Mouse (Mus musculus) splenic B cell, adult 2 months (primary cell): ENCODE results near the gene Heg1.

Experiments
- DNase-seq: peaks from one replicate; pipeline ENCODE4 v3.0.0-alpha.2; 2011; ENCODE audit warnings: low read depth, low spot score
- H3K27me3 ChIP-seq: 2 replicates; pipeline ENCODE4 v1.6.1; 2012; ENCODE audit warnings: mild to moderate bottlenecking, low read length, moderate library complexity, mixed read lengths; ENCODE audit not compliant: control insufficient read depth, poor library complexity, insufficient read depth, severe bottlenecking
- H3K36me3 ChIP-seq: 2 replicates; pipeline ENCODE4 v1.6.1; 2012; ENCODE audit warnings: mild to moderate bottlenecking, low read length, moderate library complexity, mixed read lengths; ENCODE audit not compliant: control insufficient read depth, poor library complexity, insufficient read depth, severe bottlenecking

Gene Heg1

DNA sequence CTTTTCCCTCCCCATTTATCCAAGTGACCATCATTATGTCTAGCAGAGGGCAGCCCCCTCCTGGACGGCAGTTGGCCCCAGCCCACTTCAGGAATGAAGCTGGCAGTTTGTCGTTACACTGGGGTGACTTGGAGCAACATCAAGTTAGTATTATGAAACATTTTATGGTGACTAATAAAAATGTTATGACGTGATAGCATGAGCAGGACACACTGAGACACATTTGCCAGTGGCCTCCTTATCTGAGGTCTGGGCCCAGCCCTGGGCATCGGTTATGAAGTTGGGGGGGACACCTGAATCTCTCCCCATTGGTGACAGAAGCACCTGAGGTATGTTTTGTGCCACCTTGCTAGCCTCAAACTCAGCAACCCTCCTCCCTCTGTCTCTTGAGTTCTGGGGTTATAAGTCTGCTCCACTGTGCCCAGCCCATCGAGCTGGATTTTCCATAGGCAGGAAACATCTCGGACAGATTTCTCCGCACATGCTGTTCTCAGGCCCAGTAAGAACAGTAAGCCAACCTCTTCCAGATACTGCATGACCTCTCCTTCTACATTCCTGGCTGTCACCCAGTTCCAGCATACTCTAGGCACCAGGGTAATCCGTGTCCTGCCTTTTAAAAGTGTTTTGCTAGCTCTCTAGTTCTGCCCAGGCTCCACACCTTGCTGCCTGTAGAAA is 68.9 kb downstream of the Heg1 start:
- no peaks in the 10 kb centered on the region; the same call in 1 of the 2 replicates for H3K36me3 ChIP-seq
- no peaks in the 10 kb centered on the region for H3K27me3 ChIP-seq
- DNase-seq = no peak

DNA sequence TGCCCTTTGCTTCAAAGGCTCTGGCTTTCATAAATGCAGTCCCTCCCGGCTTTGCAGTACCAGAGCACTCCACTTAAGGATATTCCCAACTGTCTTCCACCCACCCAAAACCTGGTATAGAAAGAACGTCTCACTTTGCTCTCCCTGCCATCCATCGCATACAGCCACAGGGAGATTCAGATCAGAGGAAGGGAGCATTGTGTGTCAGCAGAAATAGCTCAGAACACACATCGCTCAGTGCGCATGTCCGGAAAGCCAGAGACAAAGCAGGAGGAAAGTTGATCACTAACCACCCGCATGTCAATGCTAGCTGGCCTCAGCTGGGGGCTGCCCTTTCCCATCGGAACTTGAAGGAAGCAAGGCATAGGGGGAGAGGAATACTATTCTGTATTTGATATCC is 71.1 kb downstream of the Heg1 start:
- no peaks in the 10 kb centered on the region; the same call in 1 of the 2 replicates for H3K36me3 ChIP-seq
- no peaks in the 10 kb centered on the region for H3K27me3 ChIP-seq
- no peak for DNase-seq

DNA sequence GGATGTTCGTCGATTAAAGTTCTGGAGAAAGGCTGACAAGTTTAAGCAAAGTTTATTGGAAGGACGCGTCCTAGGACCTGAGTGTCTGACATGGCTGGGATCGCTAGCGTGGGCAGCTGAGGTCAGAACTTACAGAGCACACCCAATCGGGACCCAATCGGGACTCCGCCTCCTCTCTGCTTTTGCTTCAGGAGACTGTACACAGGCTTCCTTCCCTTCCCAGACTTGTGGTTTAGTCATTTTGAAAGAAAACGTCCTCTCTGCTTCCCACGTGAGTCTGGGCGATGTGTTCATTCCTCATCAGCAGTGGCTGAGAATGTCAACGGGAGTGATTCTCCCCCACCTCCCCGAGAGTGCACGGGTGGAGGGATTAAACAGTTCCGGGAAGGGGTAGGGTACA is 71.8 kb downstream of the Heg1 start:
- no peaks in the 10 kb centered on the region; the same call in 1 of the 2 replicates for H3K36me3 ChIP-seq
- no peak for DNase-seq
- no peaks in the 10 kb centered on the region for H3K27me3 ChIP-seq

DNA sequence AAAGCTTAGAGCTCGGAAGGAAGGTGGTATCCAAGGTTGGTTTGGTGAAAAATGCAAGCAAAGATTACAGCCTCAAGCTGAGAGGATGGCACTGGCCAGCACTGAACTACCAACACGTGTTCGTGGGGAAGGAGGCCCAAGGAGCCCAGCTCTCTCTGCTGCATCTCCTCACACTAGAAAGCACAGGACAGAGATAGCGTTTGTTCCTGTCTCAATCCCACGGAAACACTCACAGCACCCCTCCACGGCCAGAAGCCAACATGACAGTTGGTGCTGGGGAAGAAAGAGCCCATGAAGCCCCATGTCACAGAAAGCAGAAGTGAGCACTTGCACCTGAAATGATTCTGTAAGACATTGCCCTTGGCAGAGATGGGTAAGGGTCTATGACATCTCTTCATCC is 72.2 kb downstream of the Heg1 start:
- no peaks in the 10 kb centered on the region for H3K27me3 ChIP-seq
- DNase-seq = peak; percentile 89
- no peaks in the 10 kb centered on the region; the same call in 1 of the 2 replicates for H3K36me3 ChIP-seq

DNA sequence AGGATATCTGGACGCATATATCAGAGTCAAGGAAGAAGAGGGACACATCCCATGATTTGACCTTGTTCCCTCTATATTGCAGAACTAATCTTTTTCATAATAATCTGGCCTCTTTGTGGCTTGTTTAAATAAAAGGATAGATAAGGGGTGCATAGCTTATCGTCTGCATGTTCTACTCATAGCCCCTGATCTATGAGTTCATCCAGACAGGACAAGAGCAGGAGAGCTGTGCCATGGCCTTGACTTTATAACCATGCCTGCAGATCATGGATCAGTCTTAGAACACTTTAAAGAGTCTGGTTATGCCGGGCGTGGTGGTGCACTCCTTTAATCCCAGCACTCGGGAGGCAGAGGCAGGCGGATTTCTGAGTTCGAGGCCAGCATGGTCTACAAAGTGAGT is 75.0 kb downstream of the Heg1 start:
- DNase-seq = no peak
- peaks cover 11% of the 10 kb centered on the region for H3K36me3 ChIP-seq
- H3K27me3 ChIP-seq = no peaks in the 10 kb centered on the region

DNA sequence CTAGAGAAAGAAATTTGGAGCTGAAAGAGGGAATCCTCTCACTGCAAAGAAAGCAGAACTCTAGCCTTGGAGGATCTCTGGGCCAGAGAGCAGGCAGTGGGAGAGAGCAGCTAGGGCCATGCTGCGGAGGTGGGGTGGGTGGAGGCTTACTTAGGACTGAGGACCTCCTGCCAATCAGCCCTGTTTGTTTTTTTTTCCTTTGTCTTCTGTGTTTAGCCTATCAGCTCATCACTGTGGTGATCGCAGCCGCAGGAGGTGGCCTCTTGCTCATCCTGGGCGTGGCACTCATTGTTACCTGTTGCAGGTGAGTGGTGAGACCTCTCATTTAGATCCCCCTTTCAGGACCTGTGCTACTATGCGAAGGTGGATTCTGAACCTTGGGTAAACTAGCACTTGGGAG is 76.4 kb downstream of the Heg1 start:
- no peak for DNase-seq
- H3K27me3 ChIP-seq = no peaks in the 10 kb centered on the region

DNA sequence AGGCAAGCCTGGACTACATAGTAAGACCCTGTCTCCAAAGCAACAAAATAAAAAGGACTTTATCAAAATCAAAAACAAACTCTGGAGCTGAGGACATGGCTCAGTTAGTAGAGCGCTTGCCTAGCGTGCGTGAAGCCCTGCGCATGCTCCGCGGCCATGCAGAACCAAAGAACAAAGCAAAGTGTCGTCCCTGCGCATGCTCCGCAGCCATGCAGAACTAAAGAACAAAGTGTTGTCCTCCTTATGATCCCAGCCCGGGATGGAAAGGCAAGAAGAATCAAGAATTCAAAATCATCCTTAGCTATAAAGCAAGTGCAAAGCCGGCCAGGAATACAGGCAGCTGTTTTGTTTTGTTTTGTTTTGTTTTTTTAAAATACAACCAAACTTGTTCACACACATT is 76.8 kb downstream of the Heg1 start:
- Histone ChIP-seq H3K27me3 (no peaks in the 10 kb centered on the region), H3K36me3 (peaks cover 16% of the 10 kb centered on the region)
- DNase-seq = no peak

More for the DNA sequence above, 76.4 kb downstream of the Heg1 start:
- H3K36me3 ChIP-seq = peaks cover 16% of the 10 kb centered on the region

DNA sequence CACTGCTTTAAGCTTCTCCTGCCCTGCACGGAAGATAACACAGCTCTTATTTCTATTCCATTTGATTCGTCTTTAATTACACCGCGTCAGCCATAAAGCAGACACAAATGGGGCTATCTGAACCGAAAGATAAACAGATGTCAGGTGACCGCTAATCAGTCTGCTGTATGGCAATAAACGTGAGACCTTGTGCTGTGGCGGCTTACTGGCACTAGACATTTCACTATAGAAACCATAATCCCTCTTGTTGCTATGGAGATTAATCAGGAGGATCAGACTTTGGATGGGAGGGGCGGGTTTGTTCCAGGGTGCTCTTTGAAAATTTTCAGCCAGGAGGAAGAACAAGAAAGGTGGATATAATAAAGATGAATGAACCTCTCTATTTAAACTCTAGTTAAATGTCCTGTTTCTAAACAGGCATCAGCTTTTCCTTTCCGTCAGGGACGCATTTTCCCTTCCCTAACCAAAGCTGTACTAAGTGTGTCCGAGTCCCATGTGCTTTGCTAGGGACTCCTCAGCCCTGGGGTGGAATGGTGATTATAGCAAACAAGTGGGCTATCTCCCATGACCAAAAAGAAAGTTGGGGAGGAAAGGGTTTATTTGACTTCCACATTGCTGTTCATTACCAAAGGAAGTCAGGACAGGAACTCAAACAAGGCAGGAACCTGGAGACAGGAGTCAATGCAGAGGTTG is 80.5 kb downstream of the Heg1 start:
- Histone ChIP-seq H3K27me3 (no peaks in the 10 kb centered on the region), H3K36me3 (peaks cover 25% of the 10 kb centered on the region)
- DNase-seq = no peak

DNA sequence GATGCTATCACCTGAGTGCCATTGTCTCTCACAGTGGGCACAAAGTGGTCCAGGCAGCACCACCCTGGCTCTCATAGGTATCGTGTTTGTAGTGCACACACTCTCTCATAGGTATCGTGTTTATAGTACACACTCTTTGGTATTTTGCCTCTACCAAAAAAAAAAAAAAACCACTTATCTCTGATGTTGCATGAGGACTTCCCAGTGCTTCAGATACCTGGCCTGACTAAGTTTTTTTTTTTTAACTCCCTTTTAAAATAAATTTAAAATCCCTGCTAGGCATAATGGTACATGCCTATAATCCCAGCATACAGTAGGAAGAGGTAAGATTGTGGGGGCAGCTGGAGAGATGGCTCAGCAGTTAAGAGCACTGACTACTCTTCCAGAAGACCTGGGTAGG is 81.3 kb downstream of the Heg1 start:
- Histone ChIP-seq H3K27me3 (no peaks in the 10 kb centered on the region), H3K36me3 (peaks cover 25% of the 10 kb centered on the region)
- DNase-seq = no peak

DNA sequence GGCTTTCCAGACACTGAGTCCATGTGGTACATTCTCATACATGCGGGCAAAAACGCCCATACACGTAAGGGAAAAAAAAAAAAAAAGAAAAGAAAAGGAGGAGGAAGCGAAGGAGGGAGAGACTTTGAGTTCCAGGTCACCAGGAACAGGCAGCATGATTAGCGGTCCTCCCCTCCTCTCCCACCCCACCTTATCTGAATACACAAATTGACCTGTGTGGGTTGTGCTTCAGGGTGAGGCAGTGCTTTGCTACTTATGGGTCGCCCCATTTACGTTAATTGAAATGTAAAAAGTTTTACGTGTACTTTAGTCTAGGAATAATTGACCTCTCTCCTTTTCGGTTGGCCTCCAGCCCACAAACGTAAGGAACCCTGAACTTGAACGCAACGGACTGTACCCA is 82.1 kb downstream of the Heg1 start:
- DNase-seq = no peak
- H3K27me3 ChIP-seq = no peaks in the 10 kb centered on the region
- peaks cover 25% of the 10 kb centered on the region for H3K36me3 ChIP-seq

DNA sequence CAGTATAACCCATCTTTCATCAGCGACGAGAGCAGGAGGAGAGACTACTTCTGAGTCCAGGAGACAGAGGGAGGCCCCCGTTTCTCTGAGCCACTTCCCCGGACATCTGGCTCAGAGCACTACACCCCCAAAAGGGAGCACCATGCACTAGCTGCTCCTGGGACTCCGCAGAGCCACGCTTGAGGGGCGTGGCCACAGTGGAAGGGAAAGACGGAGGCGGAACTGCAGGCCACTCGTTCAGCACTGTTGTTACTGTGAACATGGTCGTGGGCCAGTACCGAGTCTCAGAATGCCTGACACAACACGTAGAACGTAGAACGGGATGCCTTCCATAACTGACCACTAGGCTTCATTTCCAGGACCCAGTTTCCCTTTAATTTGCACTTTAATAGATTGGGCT is 82.6 kb downstream of the Heg1 start:
- H3K27me3 ChIP-seq = no peaks in the 10 kb centered on the region
- no peak for DNase-seq
- H3K36me3 ChIP-seq = peaks cover 25% of the 10 kb centered on the region

DNA sequence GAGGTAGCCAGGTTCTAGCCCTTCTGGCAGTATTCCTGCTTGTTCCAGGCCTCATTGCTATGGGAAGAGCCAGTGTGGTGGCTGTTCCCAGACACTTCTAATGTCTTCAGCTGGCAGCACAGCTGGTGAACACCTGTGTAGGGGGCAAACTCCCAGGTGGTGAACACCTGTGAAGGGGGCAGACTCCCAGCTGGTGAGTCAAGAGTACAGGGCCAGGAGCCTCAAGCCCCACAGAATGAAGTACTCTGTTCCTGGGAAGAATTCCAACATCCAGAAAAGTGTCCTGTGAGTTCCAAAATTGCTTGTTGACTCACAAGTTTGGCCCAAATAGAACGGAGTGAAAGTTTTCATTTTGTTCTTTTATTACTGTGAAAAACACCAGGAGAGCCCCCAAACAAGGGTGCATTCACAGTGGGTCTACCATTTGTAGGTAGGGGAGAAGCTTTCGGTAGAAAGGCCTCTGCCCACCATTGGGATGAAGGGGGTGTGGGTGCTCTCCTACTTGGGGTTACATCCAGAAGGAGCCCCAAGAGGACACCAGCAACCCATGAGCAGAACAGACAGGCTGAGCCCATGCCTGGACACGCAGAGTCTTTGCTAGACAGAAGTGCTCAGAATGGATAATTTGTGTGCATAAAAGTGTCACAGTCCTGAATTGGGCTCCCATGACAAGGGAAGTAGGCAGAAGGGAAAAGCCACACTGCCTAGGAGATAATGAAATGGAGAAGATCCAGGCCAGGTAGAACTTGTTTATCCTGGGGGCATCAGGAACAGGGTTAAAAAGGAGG is 84.5 kb downstream of the Heg1 start:
- DNase-seq = no peak
- no peaks in the 10 kb centered on the region for H3K27me3 ChIP-seq

DNA sequence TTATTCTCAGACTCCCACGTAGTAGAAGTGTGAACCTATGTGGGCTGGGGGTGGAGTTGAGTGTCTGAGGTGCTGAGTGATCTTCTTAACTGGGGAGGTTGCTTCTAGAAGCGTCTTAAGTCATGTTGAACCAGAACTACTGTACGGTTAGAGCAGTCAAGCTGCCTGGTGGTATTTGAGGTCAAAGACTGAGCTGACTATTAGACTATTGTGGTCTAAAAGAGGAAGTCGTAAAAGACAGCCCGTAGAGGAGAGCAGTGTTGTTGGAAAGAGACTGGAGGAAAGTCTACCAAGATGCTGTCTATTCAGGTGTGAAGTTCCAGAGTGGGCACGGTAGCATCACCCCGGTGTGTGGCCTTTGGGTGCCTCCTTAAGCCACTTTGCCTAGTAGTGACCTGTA is 85.7 kb downstream of the Heg1 start:
- peak; percentile 82 for DNase-seq
- Histone ChIP-seq H3K27me3 (no peaks in the 10 kb centered on the region), H3K36me3 (peaks cover 10% of the 10 kb centered on the region)

More for the DNA sequence above, 84.5 kb downstream of the Heg1 start:
- peaks cover 18% of the 10 kb centered on the region for H3K36me3 ChIP-seq

DNA sequence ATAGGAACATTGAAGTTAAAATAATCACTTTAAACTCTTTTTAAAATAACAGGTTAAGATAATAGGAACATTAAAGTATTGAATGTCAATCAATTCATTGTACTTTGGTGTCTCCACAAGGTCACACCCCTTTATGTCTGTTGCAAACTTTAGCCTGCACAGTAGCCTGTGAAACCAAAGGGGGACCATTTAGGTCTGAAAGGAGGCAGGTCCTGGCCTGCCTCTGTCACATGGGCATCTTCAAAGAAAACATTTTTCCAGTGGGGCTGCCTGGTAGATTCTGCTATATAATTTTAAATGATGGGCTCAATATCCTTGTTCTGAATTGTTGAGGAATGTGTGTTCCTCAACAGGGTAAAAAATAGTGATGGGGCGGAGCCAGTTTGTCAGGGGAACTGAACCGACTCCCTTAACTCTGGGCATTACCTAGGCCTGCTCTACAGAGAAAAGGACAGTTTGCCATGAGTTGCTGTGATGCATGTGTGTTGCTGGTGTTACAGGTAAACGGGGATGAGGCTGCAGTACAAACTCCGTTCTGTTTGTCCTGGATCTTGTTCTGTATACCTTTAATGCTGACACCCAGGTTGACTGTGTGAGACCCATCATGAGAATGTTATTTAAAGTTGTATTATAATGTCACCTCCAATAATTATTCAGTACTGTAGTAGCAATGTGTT is 86.7 kb downstream of the Heg1 start:
- DNase-seq = no peak
- Histone ChIP-seq H3K27me3 (no peaks in the 10 kb centered on the region), H3K36me3 (peaks cover 9% of the 10 kb centered on the region)
